Mouse (Mus musculus) forebrain, embryonic 11.5 days (tissue): ENCODE results near the gene Trrap. TPM values are rescaled to one million over a fixed set of nuclear protein-coding genes. Genes with fewer than 3 reads are reported as not detected.
A peak's percentile ranks its signal among the peaks of the same experiment; 100 is the strongest.

ENCODE experiments used
- ATAC-seq: fragments of 200-750 bp; cut with Nextera tagmentation; replicated peaks from 2 replicates; pipeline ENCODE4 v1.8.0; 2017; ENCODE audit warnings: moderate TSS enrichment; ENCODE audit not compliant: low FRiP score
- DNase-seq: peaks from one replicate; pipeline ENCODE4 v3.0.0-alpha.2; 2017; ENCODE audit warnings: low spot score
- H3K27ac ChIP-seq: fragments of 300-500 bp; sonication (generic); 2 replicates; pipeline ENCODE4 v1.5.1; 2014; ENCODE audit warnings: low read depth, low read length
- H3K27me3 ChIP-seq: fragments of 300-500 bp; sonication (generic); 2 replicates; pipeline ENCODE4 v1.6.1; 2014; ENCODE audit warnings: mild to moderate bottlenecking, low read length, mixed read lengths; ENCODE audit not compliant: control insufficient read depth, insufficient read depth
- H3K36me3 ChIP-seq: fragments of 300-500 bp; sonication (generic); 2 replicates; pipeline ENCODE4 v1.6.1; 2014; ENCODE audit warnings: mild to moderate bottlenecking, low read length, moderate library complexity, mixed read lengths; ENCODE audit not compliant: control insufficient read depth, insufficient read depth
- H3K4me1 ChIP-seq: fragments of 300-500 bp; sonication (generic); replicated peaks from 2 replicates; pipeline ENCODE4 v1.6.1; 2014; ENCODE audit warnings: low read length, mixed read lengths; ENCODE audit not compliant: control insufficient read depth, insufficient read depth
- H3K4me2 ChIP-seq: fragments of 300-500 bp; sonication (generic); 2 replicates; pipeline ENCODE4 v1.6.1; 2014; ENCODE audit warnings: low read depth, mild to moderate bottlenecking, low read length, moderate library complexity, mixed read lengths; ENCODE audit not compliant: severe bottlenecking
- H3K4me3 ChIP-seq: fragments of 300-500 bp; sonication (generic); 2 replicates; pipeline ENCODE4 v1.5.1; 2014; ENCODE audit warnings: low read depth, low read length
- H3K9ac ChIP-seq: fragments of 300-500 bp; sonication (generic); 2 replicates; pipeline ENCODE4 v1.6.1; 2014; ENCODE audit warnings: low read length
- H3K9me3 ChIP-seq: fragments of 300-500 bp; sonication (generic); 2 replicates; pipeline ENCODE4 v1.6.1; 2016; ENCODE audit warnings: low read length, mixed read lengths; ENCODE audit not compliant: control insufficient read depth
- WGBS: fragments of 180-500 bp; shearing (Covaris S2); extraction: QIAGEN DNeasy Blood & Tissue Kit; methylation state at CpG from one replicate; pipeline ENCODE4 v1.1.7; 2014; 5-methylcytosine and 5-hydroxymethylcytosine counted together
- polyA plus RNA-seq: library from polyadenylated mRNA; unstranded; fragments of >200 nt; fragmentation: Nextera tagmentation; extraction: Ambion mirVana; gene quantifications from 2 replicates; pipeline ENCODE4 v1.2.1, GENCODE M21; 2014

Gene Trrap
- polyA plus RNA-seq, 1 experiment from 2014 or later, result 137 TPM

- DNase-seq, result peak; percentile 61
- ATAC-seq, result no peak
- Histone ChIP-seq H3K4me1 (no peaks in the 10 kb centered on the region), H3K27ac (no peak overlapping the region), H3K27me3 (no peaks in the 10 kb centered on the region), H3K9me3 (no peaks in the 10 kb centered on the region), H3K36me3 (peaks cover 29% of the 10 kb centered on the region), H3K9ac (no peak overlapping the region), H3K4me2 (no peak overlapping the region), H3K4me3 (no peak overlapping the region)
- WGBS, result 80% methylated on average over 6 of the region's 6 CpGs
Observed at GRCm38 (mm10) chr5:144794687-144795086, 27.2 kb downstream of the Trrap start.

GRCm38 (mm10) chr5:144797116-144797515 is 29.6 kb downstream of the Trrap start:
- no peak overlapping the region for H3K4me2 ChIP-seq
- H3K27ac ChIP-seq, result no peak overlapping the region
- ATAC-seq (no peak), DNase-seq (no peak)
- no peak overlapping the region for H3K9ac ChIP-seq
- WGBS, result 97% methylated on average over 7 of the region's 7 CpGs
- H3K36me3 ChIP-seq, result peaks cover 23% of the 10 kb centered on the region
- no peaks in the 10 kb centered on the region for H3K9me3 ChIP-seq
- no peaks in the 10 kb centered on the region for H3K4me1 ChIP-seq
- no peaks in the 10 kb centered on the region for H3K27me3 ChIP-seq
- H3K4me3 ChIP-seq, result no peak overlapping the region

- peaks cover 24% of the 10 kb centered on the region for H3K36me3 ChIP-seq
- DNase-seq (no peak), ATAC-seq (no peak)
- H3K4me2 ChIP-seq, result no peak overlapping the region
- no peak overlapping the region for H3K4me3 ChIP-seq
- H3K9me3 ChIP-seq, result no peaks in the 10 kb centered on the region
- no peaks in the 10 kb centered on the region for H3K27me3 ChIP-seq
- H3K9ac ChIP-seq, result no peak overlapping the region
- no peak overlapping the region for H3K27ac ChIP-seq
- no peaks in the 10 kb centered on the region for H3K4me1 ChIP-seq
- 94% methylated on average over 8 of the region's 8 CpGs for WGBS
Observed at GRCm38 (mm10) chr5:144803066-144803465, 35.5 kb downstream of the Trrap start.

- Histone ChIP-seq H3K36me3 (peaks cover 30% of the 10 kb centered on the region), H3K4me3 (no peak overlapping the region), H3K9ac (no peak overlapping the region), H3K27me3 (no peaks in the 10 kb centered on the region), H3K4me1 (no peaks in the 10 kb centered on the region), H3K4me2 (no peak overlapping the region), H3K9me3 (no peaks in the 10 kb centered on the region), H3K27ac (no peak overlapping the region)
- DNase-seq (no peak), ATAC-seq (no peak)
- 91% methylated on average over 7 of the region's 7 CpGs for WGBS
Observed at GRCm38 (mm10) chr5:144804181-144804580, 36.6 kb downstream of the Trrap start.

GRCm38 (mm10) chr5:144806931-144807330 is 39.4 kb downstream of the Trrap start:
- H3K36me3 ChIP-seq, result peaks cover 37% of the 10 kb centered on the region
- DNase-seq (no peak), ATAC-seq (no peak)
- 95% methylated on average over 10 of the region's 10 CpGs for WGBS
- no peak overlapping the region for H3K9ac ChIP-seq
- no peak overlapping the region for H3K4me3 ChIP-seq
- H3K27me3 ChIP-seq, result no peaks in the 10 kb centered on the region
- no peaks in the 10 kb centered on the region for H3K4me1 ChIP-seq
- no peaks in the 10 kb centered on the region for H3K9me3 ChIP-seq
- no peak overlapping the region for H3K27ac ChIP-seq
- no peak overlapping the region for H3K4me2 ChIP-seq

- Histone ChIP-seq H3K4me3 (no peak overlapping the region), H3K36me3 (peaks cover 26% of the 10 kb centered on the region), H3K4me1 (no peaks in the 10 kb centered on the region), H3K4me2 (no peak overlapping the region), H3K27ac (no peak overlapping the region), H3K9ac (no peak overlapping the region), H3K27me3 (no peaks in the 10 kb centered on the region), H3K9me3 (no peaks in the 10 kb centered on the region)
- ATAC-seq (no peak), DNase-seq (no peak)
- 94% methylated on average over 20 of the region's 20 CpGs for WGBS
Observed at GRCm38 (mm10) chr5:144828365-144829102, 61.0 kb downstream of the Trrap start.

- Histone ChIP-seq H3K27ac (no peak overlapping the region), H3K9me3 (no peaks in the 10 kb centered on the region), H3K4me1 (no peaks in the 10 kb centered on the region), H3K9ac (no peak overlapping the region), H3K4me3 (no peak overlapping the region), H3K27me3 (no peaks in the 10 kb centered on the region), H3K36me3 (peaks cover 28% of the 10 kb centered on the region), H3K4me2 (no peak overlapping the region)
- DNase-seq (no peak), ATAC-seq (no peak)
- 97% methylated on average over 4 of the region's 4 CpGs for WGBS
Observed at GRCm38 (mm10) chr5:144829631-144830030, 62.1 kb downstream of the Trrap start.

GRCm38 (mm10) chr5:144831840-144832469 is 64.4 kb downstream of the Trrap start:
- no peaks in the 10 kb centered on the region for H3K9me3 ChIP-seq
- H3K9ac ChIP-seq, result no peak overlapping the region
- H3K4me3 ChIP-seq, result no peak overlapping the region
- H3K4me1 ChIP-seq, result no peaks in the 10 kb centered on the region
- H3K4me2 ChIP-seq, result no peak overlapping the region
- H3K27me3 ChIP-seq, result no peaks in the 10 kb centered on the region
- DNase-seq (no peak), ATAC-seq (no peak)
- 93% methylated on average over 9 of the region's 9 CpGs for WGBS
- H3K36me3 ChIP-seq, result peaks cover 27% of the 10 kb centered on the region
- H3K27ac ChIP-seq, result no peak overlapping the region

- Histone ChIP-seq H3K27me3 (no peaks in the 10 kb centered on the region), H3K4me1 (no peaks in the 10 kb centered on the region), H3K4me3 (no peak overlapping the region), H3K9me3 (no peaks in the 10 kb centered on the region), H3K4me2 (no peak overlapping the region), H3K36me3 (peaks cover 21% of the 10 kb centered on the region), H3K27ac (no peak overlapping the region), H3K9ac (no peak overlapping the region)
- ATAC-seq, result no peak
- no peak for DNase-seq
- 91% methylated on average over 3 of the region's 3 CpGs for WGBS
Observed at GRCm38 (mm10) chr5:144836100-144836499, 68.6 kb downstream of the Trrap start.
